Mouse (Mus musculus) lung, postnatal 10 days (tissue): ENCODE data around the gene Pla2g4a.

Experiments used
- DNase-seq: peaks from one replicate; pipeline ENCODE4 v3.0.0; 2021

The Pla2g4a gene

GRCm38 (mm10) chr1:149846655-149847054 is 114.4 kb downstream of the Pla2g4a start:
- DNase-seq, result no peak

DNA sequence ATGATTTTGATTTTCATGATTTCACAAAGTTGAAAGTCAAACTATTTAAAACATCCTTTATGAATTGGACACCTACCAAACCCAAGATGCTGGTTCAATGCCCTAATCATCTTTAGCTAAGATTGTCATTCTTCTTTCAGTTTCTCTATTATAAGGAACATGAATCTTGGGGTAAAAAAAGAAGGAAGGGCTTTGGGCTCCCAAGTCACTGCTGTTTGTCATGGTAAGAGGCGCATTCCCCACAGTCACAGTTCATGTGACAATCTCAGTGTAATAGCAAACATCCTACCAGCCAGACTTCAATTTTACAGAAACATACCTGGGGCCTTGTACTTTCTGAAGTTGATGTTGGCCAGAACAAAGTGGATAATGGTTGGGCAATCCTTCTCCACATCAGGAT is 119.2 kb downstream of the Pla2g4a start:
- DNase-seq, result no peak

DNA sequence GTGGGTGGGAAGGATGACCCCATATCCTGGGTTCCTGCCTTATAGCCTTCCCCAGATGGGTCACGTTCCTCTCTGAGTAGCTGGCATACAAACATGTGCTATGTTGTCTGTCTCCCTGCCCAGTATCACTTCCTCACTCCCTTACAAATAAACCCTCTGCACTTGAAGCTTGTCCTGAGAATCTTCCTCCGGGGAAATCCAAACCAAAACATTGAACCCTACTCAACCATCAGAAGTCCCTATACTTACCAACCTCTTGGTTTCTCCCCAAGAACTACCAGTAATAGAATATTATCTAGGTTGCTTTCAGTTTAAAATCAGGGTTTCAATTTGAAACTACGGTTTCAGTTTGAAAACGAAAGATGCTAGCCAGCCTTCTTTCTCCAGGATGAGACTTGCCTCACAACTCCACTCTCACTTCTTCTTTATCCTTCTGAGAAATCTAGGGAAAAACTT is 120.1 kb downstream of the Pla2g4a start:
- DNase-seq, result no peak

DNA sequence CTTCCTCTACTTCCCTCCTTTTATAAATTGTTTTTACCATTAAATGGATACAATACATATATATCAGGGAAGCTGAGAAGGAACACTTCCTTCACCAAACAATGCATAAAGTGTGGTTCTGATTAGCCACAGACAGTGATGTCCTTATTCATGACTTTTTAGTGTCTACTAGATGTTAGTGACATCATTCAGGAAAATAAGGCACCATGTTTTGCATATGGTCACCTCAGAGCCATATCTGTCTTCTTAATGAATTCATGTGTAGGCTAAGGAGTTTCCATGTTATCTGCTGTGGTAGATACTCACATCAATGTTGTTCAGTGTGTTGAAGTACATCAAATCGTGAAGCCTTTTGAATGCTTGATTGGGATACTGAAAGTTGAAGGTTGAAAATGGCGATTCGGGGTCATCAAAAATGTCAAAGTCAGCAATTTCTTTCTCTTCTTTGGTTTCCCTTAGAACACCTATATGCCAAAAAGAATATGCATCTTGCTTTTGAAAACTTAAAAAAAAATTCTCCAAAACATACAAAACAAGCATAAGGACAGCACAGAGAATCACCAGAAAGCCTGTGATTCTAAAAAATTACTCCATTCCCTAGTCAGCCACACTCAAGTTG is 120.7 kb downstream of the Pla2g4a start:
- DNase-seq, result no peak

- DNase-seq, result no peak
These were observed 124.6 kb downstream of the Pla2g4a start for GRCm38 (mm10) chr1:149836496-149836895.

- DNase-seq, result no peak
These were observed 127.2 kb downstream of the Pla2g4a start for GRCm38 (mm10) chr1:149833876-149834275.

GRCm38 (mm10) chr1:149832952-149833351 is 128.1 kb downstream of the Pla2g4a start:
- DNase-seq, result peak; percentile 22

GRCm38 (mm10) chr1:149832514-149832913 is 128.6 kb downstream of the Pla2g4a start:
- DNase-seq, result no peak

- no peak for DNase-seq
These were observed 130.0 kb downstream of the Pla2g4a start for GRCm38 (mm10) chr1:149831100-149831499.

GRCm38 (mm10) chr1:149813616-149814345 is 147.3 kb downstream of the Pla2g4a start:
- DNase-seq, result no peak

DNA sequence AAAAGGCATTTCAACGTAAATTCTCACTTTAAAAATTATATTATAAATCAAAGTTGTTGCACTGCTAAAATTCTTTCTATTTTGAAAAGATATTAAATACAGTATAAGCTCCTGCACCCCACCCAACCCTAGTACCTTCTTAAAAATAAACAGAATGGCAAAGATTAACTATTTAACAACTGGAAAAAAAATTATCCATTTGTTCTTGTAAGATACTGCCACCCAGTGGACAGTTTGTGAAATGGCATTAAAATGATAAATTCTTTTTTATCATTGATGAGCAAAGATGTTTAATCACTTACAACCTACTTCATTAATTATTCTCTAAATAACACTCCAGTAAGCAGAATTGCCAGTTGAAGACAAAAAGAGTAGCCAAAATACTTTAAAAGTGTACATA is 151.6 kb downstream of the Pla2g4a start:
- no peak for DNase-seq
